Mouse (Mus musculus): Measurements from ENCODE around the gene Drosha. TPM values are rescaled to one million over a fixed set of nuclear protein-coding genes. Genes with fewer than 3 reads are reported as not detected.
"Not testable (repeated sequence)": the region's sequence is repeated elsewhere in the genome, so short reads cannot be mapped to it uniquely, and the experiment has no call there.

Drosha gene
- 19.8 and 24.8 TPM in 2 replicates for polyA plus RNA-seq (2015; fragmentation: Nextera tagmentation; extraction: Ambion mirVana)

DNA sequence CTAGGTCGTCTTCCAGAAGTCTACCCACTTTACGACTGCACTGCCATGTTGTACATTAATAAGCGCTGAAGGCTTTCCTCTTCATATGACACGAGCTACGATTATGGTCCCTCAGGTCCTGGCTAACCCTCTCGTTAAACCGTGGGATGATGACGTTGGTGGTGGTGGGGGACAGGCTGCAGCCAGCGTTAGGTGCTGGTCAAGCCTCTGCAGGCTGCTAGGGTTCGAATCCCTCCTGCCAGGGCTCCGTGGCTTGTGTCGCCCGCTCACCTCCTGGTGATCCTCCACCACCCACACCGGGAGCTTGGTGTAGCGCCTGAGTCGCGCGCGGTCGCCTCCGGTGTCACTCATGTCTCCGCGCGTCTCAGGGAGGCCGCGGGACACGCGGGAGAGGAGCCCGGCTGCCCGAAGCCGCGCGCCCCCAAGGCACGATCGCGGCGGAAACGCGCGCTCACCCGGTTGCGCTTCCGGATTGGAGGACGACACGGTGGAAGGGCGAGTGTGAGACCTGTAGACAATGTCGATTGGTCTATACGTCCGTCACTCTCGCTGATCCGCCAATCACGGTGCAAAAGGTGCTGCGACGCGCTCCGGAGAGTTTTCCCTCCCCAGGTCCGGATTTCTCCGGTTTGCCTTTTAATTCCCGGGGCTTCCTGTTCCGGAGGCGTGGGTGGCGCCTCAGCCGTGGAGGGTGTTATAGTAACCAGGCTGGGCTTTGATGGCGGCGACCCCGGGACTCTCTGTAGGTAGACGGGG, at the start of gene Drosha, which contains the start of gene 6030458C11Rik:
Gene Drosha (plus strand): TSS at position 619 of the 756 bp plus-strand sequence.
Gene 6030458C11Rik (minus strand): TSS at position 453 of the 756 bp plus-strand sequence.
- peak within 1 kb of the TSS; percentile 88 for H3K9ac ChIP-seq
- H3K36me3 ChIP-seq = peaks cover 38% of the 10 kb centered on the region
- H3K4me1 ChIP-seq (replicated peaks) = peaks cover 20% of the 10 kb centered on the region
- peak within 1 kb of the TSS; percentile 68 for H3K27ac ChIP-seq
- peak; percentile 100 for ATAC-seq (replicated peaks; ENCODE audit: insufficient number of reproducible peaks, insufficient read depth, low FRiP score, low read depth)
- whole genome bisulfite sequencing = under 1% methylated on average over 67 of the region's 67 CpGs
- peak within 1 kb of the TSS; percentile 81 for H3K4me2 ChIP-seq
- H3K9me3 ChIP-seq (replicated peaks) = no peaks in the 10 kb centered on the region
- no peaks in the 10 kb centered on the region for H3K27me3 ChIP-seq
- peak within 1 kb of the TSS; percentile 91 for H3K4me3 ChIP-seq

DNA sequence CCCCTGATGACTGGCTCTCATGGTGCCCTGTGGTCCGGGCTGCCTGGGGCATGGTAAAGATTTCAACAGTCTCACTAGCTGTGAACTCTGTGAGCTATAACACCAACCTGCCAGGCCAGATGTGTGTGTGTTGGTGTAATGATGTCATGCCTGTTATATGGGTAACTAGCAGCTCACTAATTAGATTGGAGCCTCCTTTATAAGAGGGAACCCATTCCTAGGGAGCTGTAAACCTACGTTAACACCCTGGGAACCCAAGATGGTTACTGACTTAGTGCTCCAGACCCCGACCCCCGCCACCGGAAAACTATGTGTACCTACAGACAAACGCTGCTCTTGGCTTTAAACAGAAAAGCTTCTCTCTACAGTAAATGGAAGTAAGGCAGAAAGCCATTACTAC, 43.3 kb upstream of the Drosha start:
- H3K4me3 ChIP-seq = no peak overlapping the region
- H3K27me3 ChIP-seq = 0 out of 2 replicates have a peak, but pooled peaks cover 2% of the 10 kb centered on the region
- no peak; the same call in 1 of the 2 replicates for ATAC-seq (replicated peaks; ENCODE audit: insufficient number of reproducible peaks, insufficient read depth, low FRiP score, low read depth)
- WGBS = 76% methylated on average over 6 of the region's 6 CpGs
- no peaks in the 10 kb centered on the region for H3K9me3 ChIP-seq (replicated peaks)
- no peak overlapping the region for H3K4me2 ChIP-seq
- peaks cover 2% of the 10 kb centered on the region; the same call in 1 of the 2 replicates for H3K4me1 ChIP-seq (replicated peaks)
- H3K36me3 ChIP-seq = no peaks in the 10 kb centered on the region
- H3K9ac ChIP-seq = no peak overlapping the region
- no peak overlapping the region for H3K27ac ChIP-seq

GRCm38 (mm10) chr15:12781729-12782326, 42.8 kb upstream of the Drosha start:
- no peaks in the 10 kb centered on the region for H3K36me3 ChIP-seq
- H3K4me3 ChIP-seq = no peak overlapping the region
- H3K9me3 ChIP-seq (replicated peaks) = no peaks in the 10 kb centered on the region
- H3K4me2 ChIP-seq = no peak overlapping the region
- 0 out of 2 replicates have a peak, but pooled peaks cover 2% of the 10 kb centered on the region for H3K27me3 ChIP-seq
- WGBS = 52% methylated on average over 12 of the region's 16 CpGs
- ATAC-seq (replicated peaks; ENCODE audit: insufficient number of reproducible peaks, insufficient read depth, low FRiP score, low read depth) = no peak
- peaks cover 2% of the 10 kb centered on the region; the same call in 1 of the 2 replicates for H3K4me1 ChIP-seq (replicated peaks)
- H3K27ac ChIP-seq = no peak overlapping the region
- H3K9ac ChIP-seq = no peak overlapping the region

DNA sequence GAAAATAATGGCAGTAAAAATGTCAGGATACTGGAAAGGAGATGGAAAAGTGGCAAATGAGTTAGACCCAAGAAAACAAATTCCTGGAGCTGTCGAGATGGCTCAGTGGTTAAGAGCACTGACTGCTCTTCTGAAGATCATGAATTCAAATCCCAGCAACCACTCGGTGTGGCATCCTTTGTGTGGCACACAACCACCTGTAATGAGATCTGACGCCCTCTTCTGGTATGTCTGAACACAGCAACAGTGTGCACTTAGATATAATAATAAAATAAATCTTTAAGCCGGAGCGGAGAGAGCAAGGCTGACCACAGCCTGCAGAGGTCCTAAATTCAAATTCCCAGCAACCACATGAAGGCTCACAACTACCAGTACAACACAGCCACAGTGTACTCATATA, 36.1 kb upstream of the Drosha start:
- no peak for ATAC-seq (replicated peaks; ENCODE audit: insufficient number of reproducible peaks, insufficient read depth, low FRiP score, low read depth)
- H3K4me3 ChIP-seq = no peak overlapping the region
- no peaks in the 10 kb centered on the region for H3K9me3 ChIP-seq (replicated peaks)
- H3K9ac ChIP-seq = no peak overlapping the region
- WGBS = 79% methylated on average over 5 of the region's 5 CpGs
- H3K4me2 ChIP-seq = no peak overlapping the region
- H3K27ac ChIP-seq = no peak overlapping the region
- no peaks in the 10 kb centered on the region for H3K36me3 ChIP-seq
- no peaks in the 10 kb centered on the region for H3K27me3 ChIP-seq
- H3K4me1 ChIP-seq (replicated peaks) = peaks cover 6% of the 10 kb centered on the region; the same call in 1 of the 2 replicates

- no peaks in the 10 kb centered on the region for H3K27me3 ChIP-seq
- no peak overlapping the region for H3K9ac ChIP-seq
- no peak overlapping the region for H3K4me2 ChIP-seq
- no peaks in the 10 kb centered on the region for H3K9me3 ChIP-seq (replicated peaks)
- peak; percentile 43; the same call in 1 of the 2 replicates for ATAC-seq (replicated peaks; ENCODE audit: insufficient number of reproducible peaks, insufficient read depth, low FRiP score, low read depth)
- no peak overlapping the region for H3K27ac ChIP-seq
- no peak overlapping the region for H3K4me3 ChIP-seq
- peaks cover 6% of the 10 kb centered on the region; the same call in 1 of the 2 replicates for H3K4me1 ChIP-seq (replicated peaks)
- H3K36me3 ChIP-seq = no peaks in the 10 kb centered on the region
- 21% methylated on average over 10 of the region's 10 CpGs for WGBS
Observed at GRCm38 (mm10) chr15:12789406-12789867, 35.2 kb upstream of the Drosha start.

GRCm38 (mm10) chr15:12794311-12794710, 30.3 kb upstream of the Drosha start:
- Histone ChIP-seq H3K27ac (no peak overlapping the region), H3K4me2 (no peak overlapping the region), H3K4me1 (replicated peaks) (peaks cover 4% of the 10 kb centered on the region; the same call in 1 of the 2 replicates), H3K36me3 (no peaks in the 10 kb centered on the region), H3K27me3 (no peaks in the 10 kb centered on the region), H3K9me3 (replicated peaks) (no peaks in the 10 kb centered on the region), H3K4me3 (no peak overlapping the region), H3K9ac (no peak overlapping the region)
- ATAC-seq (replicated peaks; ENCODE audit: insufficient number of reproducible peaks, insufficient read depth, low FRiP score, low read depth) = no peak
- 78% methylated on average over 6 of the region's 6 CpGs for WGBS

GRCm38 (mm10) chr15:12795457-12795894, 29.1 kb upstream of the Drosha start:
- Histone ChIP-seq H3K27ac (no peak overlapping the region), H3K9me3 (replicated peaks) (no peaks in the 10 kb centered on the region), H3K4me1 (replicated peaks) (peaks cover 5% of the 10 kb centered on the region), H3K4me3 (no peak overlapping the region), H3K9ac (no peak overlapping the region), H3K36me3 (no peaks in the 10 kb centered on the region), H3K27me3 (no peaks in the 10 kb centered on the region), H3K4me2 (no peak overlapping the region)
- WGBS = 0% methylated on average over 2 of the region's 2 CpGs
- no peak for ATAC-seq (replicated peaks; ENCODE audit: insufficient number of reproducible peaks, insufficient read depth, low FRiP score, low read depth)

DNA sequence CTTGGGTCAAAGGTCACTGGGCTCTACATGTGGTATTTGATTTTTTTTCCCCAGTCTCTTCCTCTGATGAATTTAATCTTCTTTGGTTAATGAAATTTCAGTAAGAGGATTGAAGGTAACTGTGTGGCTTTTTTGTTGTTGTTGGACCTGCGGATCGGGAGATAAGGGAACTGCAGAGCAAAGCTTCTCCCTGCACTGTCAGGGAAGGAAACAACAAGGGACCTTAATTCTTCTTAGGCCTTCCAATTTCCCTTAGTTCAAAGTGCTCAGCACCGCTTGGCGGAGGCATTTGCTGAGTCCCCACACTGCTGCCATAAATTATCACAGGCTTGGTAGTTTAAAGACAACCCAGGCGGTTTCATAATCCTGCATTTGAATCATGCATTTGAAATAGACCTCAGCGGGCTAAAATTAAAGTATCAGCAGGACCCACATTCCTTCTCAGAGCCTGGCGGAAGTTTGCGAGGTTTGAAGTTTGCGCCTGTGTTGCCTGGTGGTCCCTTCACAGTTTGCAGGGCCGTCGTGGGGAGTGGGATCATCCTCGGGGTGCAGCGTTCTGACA, 28.6 kb upstream of the Drosha start:
- Histone ChIP-seq H3K36me3 (no peaks in the 10 kb centered on the region), H3K4me3 (no peak overlapping the region), H3K4me2 (no peak overlapping the region), H3K4me1 (replicated peaks) (peaks cover 8% of the 10 kb centered on the region), H3K27me3 (no peaks in the 10 kb centered on the region), H3K9me3 (replicated peaks) (no peaks in the 10 kb centered on the region), H3K9ac (no peak overlapping the region), H3K27ac (no peak overlapping the region)
- 50% methylated on average over 13 of the region's 13 CpGs for WGBS
- ATAC-seq (replicated peaks; ENCODE audit: insufficient number of reproducible peaks, insufficient read depth, low FRiP score, low read depth) = no peak

- no peaks in the 10 kb centered on the region for H3K27me3 ChIP-seq
- H3K9ac ChIP-seq = no peak overlapping the region
- H3K4me1 ChIP-seq (replicated peaks) = peaks cover 8% of the 10 kb centered on the region
- WGBS = 41% methylated on average over 6 of the region's 6 CpGs
- no peak overlapping the region for H3K27ac ChIP-seq
- no peak for ATAC-seq (replicated peaks; ENCODE audit: insufficient number of reproducible peaks, insufficient read depth, low FRiP score, low read depth)
- no peak overlapping the region for H3K4me3 ChIP-seq
- no peaks in the 10 kb centered on the region for H3K9me3 ChIP-seq (replicated peaks)
- H3K4me2 ChIP-seq = no peak overlapping the region
- H3K36me3 ChIP-seq = no peaks in the 10 kb centered on the region
Observed at GRCm38 (mm10) chr15:12798043-12798442, 26.6 kb upstream of the Drosha start.

DNA sequence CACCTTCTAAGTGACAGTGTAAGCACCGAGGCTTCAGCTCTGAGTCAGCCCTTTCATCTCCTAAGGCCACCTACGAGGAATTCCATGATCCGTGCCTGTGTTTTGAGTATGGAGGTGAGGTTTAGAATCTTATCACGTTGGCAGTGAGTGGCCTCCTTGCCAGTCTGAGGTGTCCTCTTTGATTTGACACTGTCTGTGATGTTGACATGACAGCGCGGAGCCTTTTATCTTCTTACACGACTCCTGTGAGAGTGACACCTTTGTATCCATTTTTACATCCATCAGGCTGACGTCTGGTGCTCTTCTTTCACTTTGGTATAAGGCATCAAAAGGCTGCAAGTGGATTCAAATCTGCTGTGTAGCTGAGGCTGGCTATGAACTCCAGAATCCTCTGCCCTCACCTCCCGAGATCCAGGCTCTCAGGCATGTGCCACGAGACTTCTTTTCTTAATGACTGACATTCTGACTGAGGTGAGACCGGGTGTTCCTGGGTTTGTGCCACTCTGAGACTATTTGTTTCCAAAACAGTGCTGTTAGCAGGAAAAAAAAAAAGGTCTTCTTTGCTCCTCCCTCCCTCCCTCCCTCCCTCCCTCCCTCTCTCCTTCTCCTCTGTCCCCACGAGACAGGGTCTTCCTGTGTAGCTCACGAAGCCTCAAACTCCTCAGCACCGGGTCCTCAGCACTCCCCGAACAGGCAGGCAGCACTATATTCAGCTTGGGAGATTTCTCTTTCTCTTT, 24.0 kb upstream of the Drosha start:
- no peak for ATAC-seq (replicated peaks; ENCODE audit: insufficient number of reproducible peaks, insufficient read depth, low FRiP score, low read depth)

GRCm38 (mm10) chr15:12801142-12801506, 23.5 kb upstream of the Drosha start:
- not testable (repeated sequence) for ATAC-seq (replicated peaks; ENCODE audit: insufficient number of reproducible peaks, insufficient read depth, low FRiP score, low read depth); H3K4me3 ChIP-seq
- WGBS = 83% methylated on average over 2 of the region's 2 CpGs

More for the DNA sequence above, 24.0 kb upstream of the Drosha start:
- H3K36me3 ChIP-seq = no peaks in the 10 kb centered on the region
- peaks cover 8% of the 10 kb centered on the region for H3K4me1 ChIP-seq (replicated peaks)
- no peak overlapping the region for H3K9ac ChIP-seq
- H3K27me3 ChIP-seq = no peaks in the 10 kb centered on the region
- H3K4me3 ChIP-seq = peak overlapping the region; percentile 14
- no peaks in the 10 kb centered on the region for H3K9me3 ChIP-seq (replicated peaks)
- H3K4me2 ChIP-seq = peak overlapping the region; percentile 38
- no peak overlapping the region for H3K27ac ChIP-seq
- WGBS = 30% methylated on average over 14 of the region's 15 CpGs

More at GRCm38 (mm10) chr15:12801142-12801506, 23.5 kb upstream of the Drosha start:
- not testable (repeated sequence) for H3K27ac ChIP-seq; H3K4me1 ChIP-seq (replicated peaks); H3K9me3 ChIP-seq (replicated peaks); H3K4me2 ChIP-seq; H3K27me3 ChIP-seq; H3K9ac ChIP-seq; H3K36me3 ChIP-seq

All from heart, embryonic 15.5 days (tissue).